Mouse (Mus musculus) CH12.LX (cell line): ENCODE results near the gene Pde4d. TPM values are rescaled to one million over a fixed set of nuclear protein-coding genes. Genes with fewer than 3 reads are reported as not detected.

Experiments
- DNase-seq: peaks from one replicate; pipeline ENCODE4 v3.0.0-alpha.2; 2013; ENCODE audit errors: extremely low read depth
- H3K27ac ChIP-seq: 2 replicates; pipeline ENCODE4 v1.5.1; 2012; ENCODE audit warnings: low read depth, mild to moderate bottlenecking, control low read depth, moderate library complexity; ENCODE audit not compliant: insufficient read depth
- H3K27me3 ChIP-seq: replicated peaks from 2 replicates; pipeline ENCODE3; 2012; ENCODE audit warnings: inconsistent platforms
- H3K36me3 ChIP-seq, 2 experiments: replicated peaks in 1 of 2; 2 replicates each; pipeline versions ENCODE3 to v1.6.1; 2012; ENCODE audit warnings: inconsistent platforms in 1 of 2, low read length in 1 of 2, mild to moderate bottlenecking in 1 of 2, mixed read lengths in 1 of 2, moderate library complexity in 1 of 2; ENCODE audit not compliant: control insufficient read depth in 1 of 2, insufficient read depth in 1 of 2
- H3K4me1 ChIP-seq, 2 experiments: 2 replicates each; pipeline ENCODE4 v1.6.1; 2012; ENCODE audit warnings: inconsistent platforms in 1 of 2, moderate library complexity in 1 of 2; ENCODE audit not compliant: insufficient read depth in 2 of 2, control insufficient read depth in 1 of 2
- H3K4me2 ChIP-seq: 2 replicates; pipeline ENCODE4 v1.6.1; 2012; ENCODE audit warnings: low read depth, mild to moderate bottlenecking, control low read depth; ENCODE audit not compliant: poor library complexity, insufficient read depth, severe bottlenecking
- H3K4me3 ChIP-seq, 3 experiments: fragments of 150-350 bp in 1 of 3; sonication (generic) in 1 of 3; replicated peaks in 1 of 3; 2 replicates each; pipeline versions ENCODE3 to v1.5.1; 2011 to 2012; ENCODE audit warnings: low read depth in 2 of 3, low read length in 2 of 3, mild to moderate bottlenecking in 2 of 3, moderate library complexity in 2 of 3, control low read depth in 1 of 3, improper control_type of control experiment in 1 of 3, inconsistent platforms in 1 of 3, mixed read lengths in 1 of 3; ENCODE audit not compliant: poor library complexity in 1 of 3
- H3K79me2 ChIP-seq: replicated peaks from 2 replicates; pipeline ENCODE4 v1.6.1; 2012; ENCODE audit warnings: mild to moderate bottlenecking, moderate library complexity; ENCODE audit not compliant: control insufficient read depth, poor library complexity, insufficient read depth, severe bottlenecking; ENCODE audit errors: extremely low read depth
- H3K9ac ChIP-seq: 2 replicates; pipeline ENCODE4 v1.6.1; 2012; ENCODE audit warnings: low read depth, mild to moderate bottlenecking, control low read depth, moderate library complexity; ENCODE audit not compliant: insufficient read depth
- H3K9me3 ChIP-seq: replicated peaks from 2 replicates; pipeline ENCODE3; 2012; ENCODE audit warnings: low read length, inconsistent platforms, mixed read lengths
- BHLHE40 ChIP-seq: IDR thresholded peaks from 2 replicates; pipeline ENCODE4 v1.6.1; 2011; ENCODE audit warnings: mild to moderate bottlenecking, low read depth, low read length, improper control_type of control experiment
- CHD2 ChIP-seq: IDR thresholded peaks from 2 replicates; pipeline ENCODE4 v1.6.1; 2011; ENCODE audit warnings: low read length, improper control_type of control experiment
- ETS1 ChIP-seq: conservative IDR thresholded peaks from 2 replicates; pipeline ENCODE4 v1.6.1; 2012; ENCODE audit warnings: low read depth, mild to moderate bottlenecking, inconsistent platforms, low read length, improper control_type of control experiment, moderate library complexity
- GABPA ChIP-seq: IDR thresholded peaks from 2 replicates; pipeline ENCODE4 v1.6.1; 2012; ENCODE audit warnings: low read depth, low read length, improper control_type of control experiment, inconsistent platforms; ENCODE audit not compliant: insufficient replicate concordance
- JUN ChIP-seq: IDR thresholded peaks from 2 replicates; pipeline ENCODE4 v1.6.1; 2011; ENCODE audit warnings: low read depth, mild to moderate bottlenecking, low read length, improper control_type of control experiment, moderate library complexity; ENCODE audit not compliant: insufficient read depth
- MAX ChIP-seq: IDR thresholded peaks from 2 replicates; pipeline ENCODE4 v1.6.1; 2011; ENCODE audit warnings: low read length, improper control_type of control experiment
- MXI1 ChIP-seq: IDR thresholded peaks from 2 replicates; pipeline ENCODE4 v1.6.1; 2011; ENCODE audit warnings: mild to moderate bottlenecking, low read depth, low read length, improper control_type of control experiment
- MYC ChIP-seq: IDR thresholded peaks from 2 replicates; pipeline ENCODE4 v1.6.1; 2011; ENCODE audit warnings: low read depth, mild to moderate bottlenecking, improper control_type of control experiment, low read length
- NELFE ChIP-seq: IDR thresholded peaks from 2 replicates; pipeline ENCODE4 v1.6.1; 2011; ENCODE audit warnings: low read depth, low read length, improper control_type of control experiment
- NRF1 ChIP-seq: IDR thresholded peaks from 2 replicates; pipeline ENCODE4 v1.6.1; 2014; ENCODE audit warnings: low read depth, mild to moderate bottlenecking, inconsistent platforms, low read length, improper control_type of control experiment, moderate library complexity
- SMC3 ChIP-seq: IDR thresholded peaks from 2 replicates; pipeline ENCODE4 v1.6.1; 2011; ENCODE audit warnings: low read depth, low read length, improper control_type of control experiment
- TCF12 ChIP-seq: IDR thresholded peaks from 2 replicates; pipeline ENCODE4 v1.6.1; 2014; ENCODE audit warnings: low read depth, mild to moderate bottlenecking, inconsistent platforms, low read length, improper control_type of control experiment
- UBTF ChIP-seq: IDR thresholded peaks from 2 replicates; pipeline ENCODE4 v1.6.1; 2012; ENCODE audit warnings: low read depth, mild to moderate bottlenecking, inconsistent platforms, low read length, improper control_type of control experiment, moderate library complexity
- ZKSCAN1 ChIP-seq: IDR thresholded peaks from 2 replicates; pipeline ENCODE4 v1.6.1; 2012; ENCODE audit warnings: low read depth, inconsistent platforms, low read length, improper control_type of control experiment, borderline replicate concordance
- ZNF384 ChIP-seq: IDR thresholded peaks from 2 replicates; pipeline ENCODE4 v1.6.1; 2012; ENCODE audit warnings: low read depth, low read length, improper control_type of control experiment, inconsistent platforms
- dilution Hi-C: fragments of 300-500 bp; cut with MboI; formaldehyde crosslinking; loops from 2 replicates; pipeline ENCODE4 v1.14.3; 2020; ENCODE audit warnings: low sequenced_read_pairs; ENCODE audit not compliant: extremely low pct_unique_long_range_greater_than_20kb, extremely low pct_ligation_motif_present
- in situ Hi-C: fragments of 300-500 bp; cut with MboI; formaldehyde crosslinking; loops from 3 replicates; pipeline ENCODE4 v1.14.3; 2019; ENCODE audit warnings: low sequenced_read_pairs, low pct_ligation_motif_present, low pct_unique_long_range_greater_than_20kb, mixed read lengths
- polyA plus RNA-seq: library from polyadenylated mRNA; unstranded; fragments of >175 nt; gene quantifications from 2 replicates; pipeline ENCODE4 v1.2.1, GENCODE M21; 2012; ENCODE audit warnings: low read depth; ENCODE audit not compliant: insufficient read length
- total RNA-seq, 2 experiments: library from RNA; depleted of rRNA; stranded (reverse); fragments of 300-350 nt in 1 of 2; fragments of >200 nt in 1 of 2; gene quantifications; 2 replicates each; pipeline ENCODE4 v1.2.3; 2012 to 2014

The Pde4d gene
- total and polyA plus RNA-seq, 3 experiments: not detected

DNA sequence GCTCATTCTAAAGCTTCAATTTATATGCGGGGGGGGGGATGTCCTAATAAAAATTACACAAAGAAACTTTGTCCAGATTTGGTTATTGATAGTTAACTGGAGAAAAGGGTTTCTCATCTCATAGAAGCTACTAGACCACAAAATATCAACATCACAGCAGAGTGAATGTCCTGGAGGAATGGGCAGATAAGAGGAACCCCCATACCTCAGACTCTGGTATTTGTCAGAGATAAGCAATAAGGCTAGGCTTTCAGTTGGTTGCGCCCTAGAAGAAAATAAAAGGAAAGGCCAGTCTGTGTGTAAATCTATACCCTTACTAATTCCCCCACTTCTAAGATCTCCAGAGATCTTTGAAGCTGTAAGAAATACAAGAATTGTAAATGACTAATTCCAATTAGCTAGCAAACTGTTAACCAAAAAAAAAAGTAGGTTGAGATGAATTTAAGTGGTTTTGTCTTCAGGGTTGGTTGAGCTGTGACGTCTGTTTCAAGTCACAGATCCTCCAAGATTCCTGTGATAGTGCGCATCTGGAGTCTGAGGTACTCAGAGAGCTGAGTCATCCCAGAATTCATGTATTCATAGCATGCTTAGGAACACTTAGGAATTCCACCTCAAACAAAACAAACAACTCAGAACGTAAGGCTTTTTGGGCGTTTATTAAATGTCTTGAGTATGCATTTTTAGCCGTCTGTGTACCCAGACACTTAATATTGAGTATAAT is 1197.9 kb downstream of the Pde4d start:
- no peaks in the 10 kb centered on the region for H3K4me1 ChIP-seq
- peaks cover 62% of the 10 kb centered on the region for H3K9me3 ChIP-seq
- no peak overlapping the region for H3K4me2 ChIP-seq
- H3K36me3 ChIP-seq: no peaks in the 10 kb centered on the region
- in situ Hi-C loops: no loop called here
- no peak overlapping the region for H3K4me3 ChIP-seq
- H3K27me3 ChIP-seq: no peaks in the 10 kb centered on the region
- no peaks in the 10 kb centered on the region for H3K79me2 ChIP-seq
- no peak overlapping the region for H3K9ac ChIP-seq
- no peak for DNase-seq
- TF ChIP-seq SMC3: no peak
- no peak for TF ChIP-seq MYC
- no peak for TF ChIP-seq JUN
- no peak for TF ChIP-seq UBTF
- TF ChIP-seq ZNF384: no peak
- TF ChIP-seq GABPA: no peak
- no peak for TF ChIP-seq TCF12
- no peak for TF ChIP-seq NRF1
- TF ChIP-seq MAX: no peak
- no peak for TF ChIP-seq MXI1
- no peak for TF ChIP-seq CHD2
- TF ChIP-seq BHLHE40: no peak
- TF ChIP-seq, all 38 proteins: peak for 0
- H3K27ac ChIP-seq: no peak overlapping the region
- dilution Hi-C loops: no loop called here

DNA sequence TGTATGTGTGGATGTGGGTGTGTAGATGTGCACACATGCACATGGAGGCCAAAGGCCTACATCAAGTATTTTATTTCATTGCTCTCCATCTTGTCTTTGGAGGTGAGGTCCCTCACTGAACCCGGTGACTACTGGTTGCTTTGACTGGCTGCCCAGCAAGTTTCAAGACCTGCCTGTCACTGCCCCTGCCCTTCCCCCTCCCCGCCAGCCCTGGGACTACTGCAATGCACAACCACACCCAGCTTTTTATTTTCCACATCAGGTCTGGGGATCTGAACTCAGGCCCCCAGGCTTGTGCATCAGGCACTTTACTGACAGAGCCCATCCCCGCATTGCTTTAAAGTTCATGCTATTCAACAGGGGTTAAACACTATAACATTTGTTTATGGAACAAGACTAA is 1198.6 kb downstream of the Pde4d start:
- Histone ChIP-seq H3K9me3 (peaks cover 65% of the 10 kb centered on the region), H3K4me2 (no peak overlapping the region)
- no peak for DNase-seq
- in situ Hi-C loops: no loop called here
- TF ChIP-seq UBTF (no peak), NELFE (no peak), ZKSCAN1 (no peak), MXI1 (no peak), ETS1 (no peak), ZNF384 (no peak)
- TF ChIP-seq, all 38 proteins: peak for 0
- Histone ChIP-seq H3K27ac (no peak overlapping the region), H3K4me1 (no peaks in the 10 kb centered on the region), H3K36me3 (no peaks in the 10 kb centered on the region), H3K4me3 (no peak overlapping the region), H3K9ac (no peak overlapping the region), H3K79me2 (no peaks in the 10 kb centered on the region), H3K27me3 (no peaks in the 10 kb centered on the region)
- dilution Hi-C loops: no loop called here
